Mouse (Mus musculus) hindbrain, embryonic 13.5 days (tissue): ENCODE results near the gene Pip5k1b. TPM values are rescaled to one million over a fixed set of nuclear protein-coding genes. Genes with fewer than 3 reads are reported as not detected.
A peak's percentile ranks its signal among the peaks of the same experiment; 100 is the strongest.

Experiments used
- ATAC-seq: fragments of 200-750 bp; cut with Nextera tagmentation; 2 replicates; pipeline ENCODE4 v1.8.0; 2017; ENCODE audit warnings: moderate TSS enrichment; ENCODE audit not compliant: low FRiP score
- H3K27ac ChIP-seq: fragments of 300-500 bp; sonication (generic); 2 replicates; pipeline ENCODE4 v1.5.1; 2015; ENCODE audit warnings: inconsistent platforms, mild to moderate bottlenecking, moderate library complexity
- H3K27me3 ChIP-seq: fragments of 300-500 bp; sonication (generic); 2 replicates; pipeline ENCODE4 v1.6.1; 2015; ENCODE audit warnings: mild to moderate bottlenecking, inconsistent platforms
- H3K36me3 ChIP-seq: fragments of 300-500 bp; sonication (generic); 2 replicates; pipeline ENCODE4 v1.6.1; 2015; ENCODE audit warnings: mild to moderate bottlenecking, inconsistent platforms
- H3K4me1 ChIP-seq: fragments of 300-500 bp; sonication (generic); replicated peaks from 2 replicates; pipeline ENCODE4 v1.6.1; 2015; ENCODE audit warnings: inconsistent platforms
- H3K4me2 ChIP-seq: fragments of 300-500 bp; sonication (generic); 2 replicates; pipeline ENCODE4 v1.6.1; 2015; ENCODE audit warnings: inconsistent platforms, mild to moderate bottlenecking, moderate library complexity
- H3K4me3 ChIP-seq: fragments of 300-500 bp; sonication (generic); 2 replicates; pipeline ENCODE4 v1.5.1; 2015; ENCODE audit warnings: mild to moderate bottlenecking, inconsistent platforms
- H3K9ac ChIP-seq: fragments of 300-500 bp; sonication (generic); 2 replicates; pipeline ENCODE4 v1.6.1; 2015; ENCODE audit warnings: mild to moderate bottlenecking, inconsistent platforms
- H3K9me3 ChIP-seq: fragments of 300-500 bp; sonication (generic); 2 replicates; pipeline ENCODE4 v1.6.1; 2016; ENCODE audit warnings: inconsistent platforms
- WGBS: fragments of 180-500 bp; shearing (Covaris S2); methylation state at CpG from one replicate; pipeline ENCODE4 v1.1.7; 2015; 5-methylcytosine and 5-hydroxymethylcytosine counted together
- polyA plus RNA-seq: library from polyadenylated mRNA; unstranded; fragments of >200 nt; fragmentation: Nextera tagmentation; extraction: Ambion mirVana; gene quantifications from 2 replicates; pipeline ENCODE4 v1.2.1, GENCODE M21; 2015

Pip5k1b gene
- polyA plus RNA-seq, 1 experiment from 2014 or later, result 1.5 TPM

DNA sequence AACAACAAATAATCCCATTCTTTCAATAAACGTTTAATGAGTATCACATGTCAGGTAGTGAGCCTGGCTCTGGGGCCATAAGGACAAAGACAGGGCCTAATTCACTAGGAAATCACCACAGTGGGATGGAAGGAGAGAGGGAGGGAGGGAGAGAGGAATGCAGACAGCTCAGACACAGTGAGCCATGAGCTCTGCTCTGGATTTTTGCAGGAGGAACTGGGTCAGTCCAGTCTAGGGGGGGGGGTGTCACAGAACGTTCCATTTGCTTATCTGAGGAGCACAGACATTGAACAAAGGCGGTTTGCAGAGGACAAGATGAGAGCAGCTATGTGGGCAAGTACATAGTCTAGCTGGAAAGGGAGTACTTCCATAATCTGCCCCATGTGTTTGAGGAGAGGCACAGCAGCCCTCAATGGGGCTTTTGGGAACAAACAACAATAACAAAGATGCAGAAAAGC lies 103.2 kb downstream of the Pip5k1b start:
- Histone ChIP-seq H3K27me3 (no peaks in the 10 kb centered on the region), H3K4me2 (no peak overlapping the region), H3K36me3 (no peaks in the 10 kb centered on the region), H3K9me3 (no peaks in the 10 kb centered on the region), H3K9ac (no peak overlapping the region), H3K4me3 (no peak overlapping the region), H3K4me1 (peaks cover 15% of the 10 kb centered on the region), H3K27ac (peak overlapping the region; percentile 69)
- peak; percentile 55 for ATAC-seq
- WGBS, result 22% methylated on average over 3 of the region's 3 CpGs

DNA sequence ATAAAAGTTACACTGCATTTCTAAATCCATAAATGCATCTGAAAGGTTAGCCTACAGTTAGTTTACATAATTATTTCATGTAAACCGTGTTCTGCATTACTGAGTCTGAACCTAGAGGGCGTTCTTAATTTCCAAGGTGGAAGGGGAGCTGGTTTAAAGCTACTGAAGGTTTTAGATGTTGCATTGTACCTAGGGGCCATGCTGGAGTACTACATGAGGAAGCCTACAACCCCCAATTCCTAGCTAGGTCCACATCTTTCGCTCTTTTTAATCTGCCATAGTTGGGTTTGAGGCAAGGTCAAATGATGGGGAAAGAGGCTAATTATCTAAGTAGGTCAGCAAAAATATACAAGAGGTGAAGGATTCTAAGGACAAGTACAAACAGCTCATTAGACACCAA lies 104.0 kb downstream of the Pip5k1b start:
- no peak overlapping the region for H3K4me3 ChIP-seq
- no peak overlapping the region for H3K9ac ChIP-seq
- no peak for ATAC-seq
- H3K36me3 ChIP-seq, result no peaks in the 10 kb centered on the region
- H3K4me2 ChIP-seq, result no peak overlapping the region
- H3K27me3 ChIP-seq, result no peaks in the 10 kb centered on the region
- peaks cover 15% of the 10 kb centered on the region for H3K4me1 ChIP-seq
- no peak overlapping the region for H3K27ac ChIP-seq
- 88% methylated on average over 3 of the region's 3 CpGs for WGBS
- no peaks in the 10 kb centered on the region for H3K9me3 ChIP-seq

GRCm38 (mm10) chr19:24450740-24451139 lies 104.9 kb downstream of the Pip5k1b start:
- Histone ChIP-seq H3K4me2 (no peak overlapping the region), H3K27ac (no peak overlapping the region), H3K27me3 (no peaks in the 10 kb centered on the region), H3K9ac (no peak overlapping the region), H3K4me1 (peaks cover 15% of the 10 kb centered on the region), H3K36me3 (no peaks in the 10 kb centered on the region), H3K9me3 (no peaks in the 10 kb centered on the region), H3K4me3 (no peak overlapping the region)
- no peak for ATAC-seq
- 94% methylated on average over 8 of the region's 8 CpGs for WGBS

- Histone ChIP-seq H3K27me3 (no peaks in the 10 kb centered on the region), H3K4me2 (no peak overlapping the region), H3K36me3 (no peaks in the 10 kb centered on the region), H3K27ac (no peak overlapping the region), H3K9me3 (0 out of 2 replicates have a peak, but pooled peaks cover 3% of the 10 kb centered on the region), H3K4me3 (no peak overlapping the region), H3K4me1 (no peaks in the 10 kb centered on the region), H3K9ac (no peak overlapping the region)
- ATAC-seq, result no peak
- 94% methylated on average over 3 of the region's 3 CpGs for WGBS
Measured at GRCm38 (mm10) chr19:24444322-24444721, 111.3 kb downstream of the Pip5k1b start.

DNA sequence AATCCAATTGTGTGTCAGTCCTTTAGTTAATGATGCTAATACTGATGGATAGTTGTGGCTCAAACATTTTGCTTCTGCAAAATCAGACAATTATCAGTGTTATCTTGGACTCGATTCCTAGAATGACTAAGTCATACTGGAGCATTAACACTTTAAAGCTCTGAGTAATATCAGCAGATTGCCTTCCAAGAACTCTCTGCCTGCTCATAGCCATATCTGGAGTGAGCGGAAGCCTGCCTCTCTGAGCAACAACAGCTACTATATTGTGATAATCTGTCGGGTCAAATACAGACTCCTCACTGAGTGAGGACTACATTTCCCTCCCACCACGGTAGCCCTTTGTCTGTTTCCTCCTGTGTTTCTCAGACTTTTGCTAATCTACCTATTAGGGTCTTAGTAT lies 116.0 kb downstream of the Pip5k1b start:
- 81% methylated on average over 4 of the region's 4 CpGs for WGBS
- Histone ChIP-seq H3K9ac (no peak overlapping the region), H3K9me3 (0 out of 2 replicates have a peak, but pooled peaks cover 3% of the 10 kb centered on the region), H3K36me3 (no peaks in the 10 kb centered on the region), H3K4me3 (no peak overlapping the region), H3K4me2 (no peak overlapping the region), H3K27me3 (no peaks in the 10 kb centered on the region), H3K27ac (no peak overlapping the region), H3K4me1 (no peaks in the 10 kb centered on the region)
- ATAC-seq, result no peak

GRCm38 (mm10) chr19:24434291-24434690 lies 121.4 kb downstream of the Pip5k1b start:
- no peak for ATAC-seq
- no peak overlapping the region for H3K27ac ChIP-seq
- no peaks in the 10 kb centered on the region for H3K9me3 ChIP-seq
- no peaks in the 10 kb centered on the region for H3K4me1 ChIP-seq
- 84% methylated on average over 6 of the region's 6 CpGs for WGBS
- no peaks in the 10 kb centered on the region for H3K36me3 ChIP-seq
- H3K9ac ChIP-seq, result no peak overlapping the region
- H3K27me3 ChIP-seq, result no peaks in the 10 kb centered on the region
- no peak overlapping the region for H3K4me2 ChIP-seq
- H3K4me3 ChIP-seq, result no peak overlapping the region

GRCm38 (mm10) chr19:24432447-24432846 lies 123.2 kb downstream of the Pip5k1b start:
- WGBS, result 86% methylated on average over 5 of the region's 5 CpGs
- Histone ChIP-seq H3K9ac (no peak overlapping the region), H3K27me3 (no peaks in the 10 kb centered on the region), H3K9me3 (no peaks in the 10 kb centered on the region), H3K4me3 (no peak overlapping the region), H3K36me3 (no peaks in the 10 kb centered on the region), H3K4me1 (no peaks in the 10 kb centered on the region), H3K4me2 (no peak overlapping the region), H3K27ac (no peak overlapping the region)
- ATAC-seq, result no peak

- 93% methylated on average over 2 of the region's 2 CpGs for WGBS
- no peak overlapping the region for H3K9ac ChIP-seq
- no peaks in the 10 kb centered on the region for H3K36me3 ChIP-seq
- H3K27me3 ChIP-seq, result no peaks in the 10 kb centered on the region
- H3K27ac ChIP-seq, result no peak overlapping the region
- no peak overlapping the region for H3K4me2 ChIP-seq
- ATAC-seq, result no peak
- H3K9me3 ChIP-seq, result no peaks in the 10 kb centered on the region
- no peak overlapping the region for H3K4me3 ChIP-seq
- H3K4me1 ChIP-seq, result no peaks in the 10 kb centered on the region
Measured at GRCm38 (mm10) chr19:24431381-24431780, 124.3 kb downstream of the Pip5k1b start.

- Histone ChIP-seq H3K4me2 (no peak overlapping the region), H3K9ac (no peak overlapping the region), H3K27ac (no peak overlapping the region), H3K4me1 (no peaks in the 10 kb centered on the region), H3K36me3 (no peaks in the 10 kb centered on the region), H3K27me3 (no peaks in the 10 kb centered on the region), H3K9me3 (no peaks in the 10 kb centered on the region), H3K4me3 (no peak overlapping the region)
- WGBS, result 97% methylated on average over 3 of the region's 3 CpGs
- ATAC-seq, result no peak
Measured at GRCm38 (mm10) chr19:24428011-24428410, 127.7 kb downstream of the Pip5k1b start.

- Histone ChIP-seq H3K4me1 (no peaks in the 10 kb centered on the region), H3K36me3 (no peaks in the 10 kb centered on the region), H3K4me2 (no peak overlapping the region), H3K9me3 (no peaks in the 10 kb centered on the region), H3K27me3 (no peaks in the 10 kb centered on the region), H3K4me3 (no peak overlapping the region), H3K27ac (no peak overlapping the region), H3K9ac (no peak overlapping the region)
- WGBS, result 82% methylated on average over 4 of the region's 4 CpGs
- ATAC-seq, result no peak
Measured at GRCm38 (mm10) chr19:24427258-24427657, 128.4 kb downstream of the Pip5k1b start.

- Histone ChIP-seq H3K27me3 (no peaks in the 10 kb centered on the region), H3K9me3 (no peaks in the 10 kb centered on the region), H3K4me2 (no peak overlapping the region), H3K9ac (no peak overlapping the region), H3K27ac (no peak overlapping the region), H3K36me3 (no peaks in the 10 kb centered on the region), H3K4me1 (no peaks in the 10 kb centered on the region), H3K4me3 (no peak overlapping the region)
- ATAC-seq, result no peak
- WGBS, result 87% methylated on average over 7 of the region's 7 CpGs
Measured at GRCm38 (mm10) chr19:24426759-24427181, 128.9 kb downstream of the Pip5k1b start.

DNA sequence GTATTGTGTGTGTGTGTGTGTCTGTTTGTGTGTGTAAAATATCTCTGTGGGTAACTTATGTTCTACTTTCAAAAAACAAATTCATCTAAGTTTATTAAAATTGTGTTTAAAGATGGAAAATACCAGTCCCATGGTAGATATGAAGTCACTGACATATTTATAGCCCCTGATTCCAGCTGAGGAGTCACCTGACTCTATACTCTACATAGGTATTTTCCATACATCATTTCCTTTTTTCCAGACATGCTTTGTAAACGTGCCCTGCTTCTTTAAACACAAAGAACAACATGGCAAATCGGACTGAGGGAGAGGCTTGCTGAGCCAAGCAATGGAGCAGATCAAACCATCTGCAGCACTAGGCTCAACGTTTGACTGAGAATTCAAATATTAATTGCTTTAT lies 137.6 kb downstream of the Pip5k1b start:
- Histone ChIP-seq H3K4me1 (peaks cover 4% of the 10 kb centered on the region; the same call in 1 of the 2 replicates), H3K4me3 (no peak overlapping the region), H3K27ac (no peak overlapping the region), H3K27me3 (no peaks in the 10 kb centered on the region), H3K9me3 (no peaks in the 10 kb centered on the region), H3K36me3 (no peaks in the 10 kb centered on the region), H3K4me2 (no peak overlapping the region), H3K9ac (no peak overlapping the region)
- 67% methylated on average over 3 of the region's 3 CpGs for WGBS
- ATAC-seq, result no peak

GRCm38 (mm10) chr19:24417659-24418004 lies 138.0 kb downstream of the Pip5k1b start:
- Histone ChIP-seq H3K36me3 (no peaks in the 10 kb centered on the region), H3K9me3 (no peaks in the 10 kb centered on the region), H3K4me1 (peaks cover 4% of the 10 kb centered on the region; the same call in 1 of the 2 replicates), H3K27ac (no peak overlapping the region), H3K27me3 (no peaks in the 10 kb centered on the region), H3K4me3 (no peak overlapping the region), H3K9ac (no peak overlapping the region), H3K4me2 (no peak overlapping the region)
- no peak for ATAC-seq
- 90% methylated on average over 3 of the region's 3 CpGs for WGBS
